Mouse (Mus musculus): Measurements from ENCODE around the gene Met.

Met gene

GRCm38 (mm10) chr6:17601526-17601925 is 137.9 kb downstream of the Met start:
- DNase-seq (ENCODE audit: low read depth, low spot score) = no peak

- no peak for DNase-seq (ENCODE audit: low read depth, low spot score)
Measured at GRCm38 (mm10) chr6:17606915-17607314, 143.3 kb downstream of the Met start.

- DNase-seq (ENCODE audit: low read depth, low spot score) = no peak
Measured at GRCm38 (mm10) chr6:17611352-17612010, 147.9 kb downstream of the Met start.

- DNase-seq (ENCODE audit: low read depth, low spot score) = no peak
Measured at GRCm38 (mm10) chr6:17612652-17613051, 149.1 kb downstream of the Met start.

- DNase-seq (ENCODE audit: low read depth, low spot score) = no peak
Measured at GRCm38 (mm10) chr6:17620823-17621222, 157.2 kb downstream of the Met start.

GRCm38 (mm10) chr6:17621436-17621835 is 157.8 kb downstream of the Met start:
- DNase-seq (ENCODE audit: low read depth, low spot score) = peak; percentile 81

All from ZHBTc4 (cell line).